Mouse (Mus musculus): ENCODE measurements around the gene Hrh2.

The Hrh2 gene

GRCm38 (mm10) chr13:54218341-54218740 lies 26.4 kb downstream of the Hrh2 start:
- no peak for DNase-seq (ENCODE audit: low spot score)

GRCm38 (mm10) chr13:54221631-54222179 lies 29.8 kb downstream of the Hrh2 start:
- no peak for DNase-seq (ENCODE audit: low spot score)

GRCm38 (mm10) chr13:54222921-54223769 lies 31.2 kb downstream of the Hrh2 start:
- no peak for DNase-seq (ENCODE audit: low spot score)

- no peak for DNase-seq (ENCODE audit: low spot score)
Observed at GRCm38 (mm10) chr13:54227916-54228483, 36.1 kb downstream of the Hrh2 start.

GRCm38 (mm10) chr13:54230081-54230480 lies 38.2 kb downstream of the Hrh2 start:
- no peak for DNase-seq (ENCODE audit: low spot score)

- no peak for DNase-seq (ENCODE audit: low spot score)
Observed at GRCm38 (mm10) chr13:54231868-54232267, 39.9 kb downstream of the Hrh2 start.

- DNase-seq (ENCODE audit: low spot score), result no peak
Observed at GRCm38 (mm10) chr13:54237512-54237911, 45.6 kb downstream of the Hrh2 start.

- no peak for DNase-seq (ENCODE audit: low spot score)
Observed at GRCm38 (mm10) chr13:54238585-54239323, 46.8 kb downstream of the Hrh2 start.

- DNase-seq (ENCODE audit: low spot score), result no peak
Observed at GRCm38 (mm10) chr13:54242380-54242779, 50.5 kb downstream of the Hrh2 start.

- DNase-seq (ENCODE audit: low spot score), result no peak
Observed at GRCm38 (mm10) chr13:54245204-54245603, 53.3 kb downstream of the Hrh2 start.

GRCm38 (mm10) chr13:54247545-54247944 lies 55.6 kb downstream of the Hrh2 start:
- DNase-seq (ENCODE audit: low spot score), result no peak

GRCm38 (mm10) chr13:54248436-54248995 lies 56.6 kb downstream of the Hrh2 start:
- no peak for DNase-seq (ENCODE audit: low spot score)

GRCm38 (mm10) chr13:54249007-54249406 lies 57.1 kb downstream of the Hrh2 start:
- DNase-seq (ENCODE audit: low spot score), result no peak

GRCm38 (mm10) chr13:54250346-54250745 lies 58.4 kb downstream of the Hrh2 start:
- no peak for DNase-seq (ENCODE audit: low spot score)

GRCm38 (mm10) chr13:54251541-54252225 lies 59.8 kb downstream of the Hrh2 start:
- no peak for DNase-seq (ENCODE audit: low spot score)

GRCm38 (mm10) chr13:54257580-54258223 lies 65.8 kb downstream of the Hrh2 start:
- DNase-seq (ENCODE audit: low spot score), result no peak

- DNase-seq (ENCODE audit: low spot score), result no peak
Observed at GRCm38 (mm10) chr13:54258231-54258743, 66.4 kb downstream of the Hrh2 start.

GRCm38 (mm10) chr13:54260318-54260717 lies 68.4 kb downstream of the Hrh2 start:
- no peak for DNase-seq (ENCODE audit: low spot score)

- DNase-seq (ENCODE audit: low spot score), result no peak
Observed at GRCm38 (mm10) chr13:54262741-54263510, 71.0 kb downstream of the Hrh2 start.

GRCm38 (mm10) chr13:54263641-54264040 lies 71.7 kb downstream of the Hrh2 start:
- no peak for DNase-seq (ENCODE audit: low spot score)
